Mouse (Mus musculus) ovary, adult 18-20 months (tissue): ENCODE measurements around the gene Hps1.

Experiments
- DNase-seq: peaks from one replicate; pipeline ENCODE4 v3.0.0; 2022; ENCODE audit warnings: low spot score, mixed read lengths

Hps1 gene

GRCm38 (mm10) chr19:42717668-42718067, 62.1 kb downstream of the Hps1 start:
- DNase-seq: no peak

DNA sequence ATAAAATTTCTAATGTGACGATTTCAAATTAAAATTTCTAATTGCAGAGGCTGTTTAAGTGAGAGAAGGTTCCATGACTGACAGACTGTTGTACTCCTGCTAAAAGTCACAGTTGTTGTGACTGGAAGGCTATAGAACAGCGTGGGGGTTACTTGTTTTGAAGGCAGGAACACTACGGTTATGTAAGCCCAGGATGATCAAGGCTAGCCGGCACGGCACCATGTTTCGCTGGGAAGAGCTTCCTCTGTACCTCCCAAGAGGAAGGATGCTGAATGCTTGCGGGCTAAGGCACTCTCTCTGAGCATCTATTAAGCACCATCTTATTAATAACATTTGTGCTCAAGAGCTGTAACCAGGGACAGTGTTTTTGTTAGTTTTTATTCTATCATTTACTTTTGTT, 63.3 kb downstream of the Hps1 start:
- no peak for DNase-seq

GRCm38 (mm10) chr19:42713770-42714169, 66.0 kb downstream of the Hps1 start:
- no peak for DNase-seq
